ENCODE assay signal across 1 mouse cellular context in the genomic region with DNA sequence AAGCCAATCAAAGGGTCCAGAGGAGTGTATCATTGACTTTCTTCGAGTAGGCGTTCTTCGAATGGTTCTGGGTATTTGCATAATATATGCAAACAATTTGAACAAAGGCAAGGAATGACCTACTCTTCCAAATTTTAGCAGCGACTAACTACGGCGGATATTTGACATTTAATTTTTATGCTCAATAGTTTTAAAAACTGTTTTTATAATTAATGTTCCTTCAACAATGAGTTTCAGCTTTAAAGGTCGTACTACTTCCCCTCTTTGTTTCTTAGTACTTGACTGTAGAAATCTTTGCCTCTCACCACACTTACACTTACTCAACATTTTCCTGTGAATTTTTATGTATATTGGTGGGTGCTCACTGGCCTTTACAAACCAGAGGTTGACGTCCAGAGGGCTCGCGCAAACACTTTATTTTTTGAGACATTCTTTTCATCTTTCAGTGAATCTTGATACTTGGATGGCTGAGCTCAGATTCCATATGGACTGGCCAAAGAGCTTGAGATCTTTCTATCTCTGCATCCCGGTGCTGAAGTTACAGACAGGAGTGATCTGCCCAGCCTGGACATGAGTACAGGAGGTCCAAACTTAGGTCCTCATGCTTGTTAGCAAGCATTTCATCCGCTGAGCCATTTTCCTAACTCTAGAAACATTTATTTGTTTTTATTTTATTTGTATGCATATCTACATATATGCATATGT.
TF ChIP-seq lines count a peak whose summit lies in the region.

No protein-coding gene starts in this region.

TF ChIP-seq in MEL, 35 proteins besides CTCF, POLR2A, EP300 and RAD21:
- peak; percentile 51; the same call in 1 of the 2 replicates for TF ChIP-seq MXI1 (IDR thresholded peaks at IDR 0.05; ENCODE audit: low read depth, low read length)
- no peak for TF ChIP-seq TCF12 (IDR thresholded peaks at IDR 0.05; ENCODE audit: low read depth, low read length)
